Mouse (Mus musculus) retina, postnatal 1 day (tissue): ENCODE results near the gene Bicd2.

ENCODE experiments used
- DNase-seq: peaks from one replicate; pipeline ENCODE4 v3.0.0-alpha.2; 2012

Bicd2 gene

GRCm38 (mm10) chr13:49326246-49327206 lies 14.9 kb upstream of the Bicd2 start:
- peak; percentile 76 for DNase-seq

GRCm38 (mm10) chr13:49328101-49328500 lies 13.3 kb upstream of the Bicd2 start:
- DNase-seq: no peak

GRCm38 (mm10) chr13:49333250-49333649 lies 8.1 kb upstream of the Bicd2 start:
- DNase-seq: no peak

GRCm38 (mm10) chr13:49335077-49335982 lies 6.1 kb upstream of the Bicd2 start:
- no peak for DNase-seq

DNA sequence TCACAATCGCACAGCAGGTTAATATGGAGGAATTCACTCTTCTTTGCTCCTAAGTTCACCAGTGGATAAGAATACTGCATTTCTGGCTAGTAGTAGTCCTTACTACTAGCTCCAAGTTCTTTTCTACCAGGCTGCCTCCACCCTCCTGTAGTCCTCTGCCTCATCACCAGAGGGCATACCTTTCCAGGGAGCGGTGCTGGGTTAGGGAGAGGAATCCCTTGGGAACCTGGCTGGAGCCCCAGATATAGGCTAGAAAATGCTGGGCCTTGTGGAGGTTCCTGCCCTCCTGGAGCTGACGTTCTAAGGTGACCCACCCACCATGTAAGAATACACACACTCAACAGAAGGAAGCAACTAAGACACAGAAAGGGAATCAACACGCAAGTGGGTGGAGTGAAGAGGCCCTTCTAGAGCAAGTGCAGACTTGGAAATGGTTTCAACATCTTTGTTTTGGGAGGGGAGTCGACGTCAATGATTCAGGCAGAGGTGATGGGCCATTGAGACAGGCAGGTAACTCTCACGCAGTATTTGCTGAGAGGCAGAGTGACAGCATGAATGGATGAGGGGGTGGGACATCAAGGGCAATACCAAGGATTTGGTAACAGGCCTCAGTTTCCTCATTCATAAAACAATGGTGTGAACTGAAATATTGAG lies 2.4 kb upstream of the Bicd2 start:
- peak; percentile 45 for DNase-seq

GRCm38 (mm10) chr13:49341831-49342722 lies 692 bp downstream of the Bicd2 start:
- DNase-seq: peak; percentile 50

GRCm38 (mm10) chr13:49342723-49343100 lies 1.3 kb downstream of the Bicd2 start:
- no peak for DNase-seq

GRCm38 (mm10) chr13:49344567-49344966 lies 3.2 kb downstream of the Bicd2 start:
- no peak for DNase-seq

DNA sequence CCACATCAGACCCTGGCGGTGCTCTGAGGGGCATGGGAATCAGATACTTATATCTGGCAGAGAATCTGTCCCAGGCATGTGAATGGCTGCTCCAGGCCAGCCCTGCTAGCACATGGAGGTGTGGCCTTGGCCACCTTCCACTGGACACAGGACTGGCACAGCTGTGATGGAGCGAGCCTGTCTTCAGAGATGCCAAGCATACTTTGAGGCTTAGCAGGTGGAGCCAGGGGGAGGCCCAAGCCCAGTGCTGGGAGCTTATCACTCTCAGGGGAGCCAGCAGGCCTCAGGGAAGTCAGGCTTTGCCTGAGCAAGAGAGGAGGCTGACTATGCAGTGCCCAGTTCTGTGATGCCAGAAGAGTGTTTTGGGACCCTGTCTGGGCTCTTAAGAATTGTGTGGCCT lies 4.1 kb downstream of the Bicd2 start:
- DNase-seq: no peak

- no peak for DNase-seq
These were observed 7.1 kb downstream of the Bicd2 start for GRCm38 (mm10) chr13:49348522-49348921.

GRCm38 (mm10) chr13:49349335-49349734 lies 8.0 kb downstream of the Bicd2 start:
- no peak for DNase-seq

DNA sequence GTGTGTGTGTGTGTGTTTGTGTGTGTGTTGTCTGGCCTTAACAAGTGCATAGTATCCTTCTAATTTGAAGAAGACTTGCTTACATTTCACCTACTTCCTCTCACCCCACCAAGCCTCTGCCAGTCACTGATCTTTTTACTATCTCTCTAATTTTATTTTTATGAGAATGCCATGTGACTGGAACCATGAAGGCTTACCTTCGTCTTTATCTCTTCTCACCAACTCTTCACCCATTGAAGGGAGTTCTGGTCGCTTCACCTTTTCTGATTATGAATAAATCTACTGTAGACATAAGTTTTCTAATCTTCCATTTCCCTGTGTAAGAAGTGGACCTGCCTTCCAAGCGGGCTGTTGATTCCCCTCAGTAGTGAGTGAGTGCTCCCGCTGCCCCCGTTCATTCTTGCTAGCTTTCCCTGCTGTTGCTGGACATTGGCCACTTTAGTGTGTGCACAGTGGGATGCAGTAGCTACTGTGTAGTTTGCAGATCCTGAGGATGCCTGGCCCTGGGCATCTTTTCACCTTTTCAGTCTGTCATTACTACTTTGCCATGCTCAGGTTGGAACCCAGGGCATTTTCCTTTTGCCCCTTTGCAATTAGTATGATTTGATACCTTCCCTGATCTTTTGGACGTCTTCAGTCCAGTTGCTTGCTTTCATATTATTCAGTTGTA lies 8.6 kb downstream of the Bicd2 start:
- DNase-seq: no peak

DNA sequence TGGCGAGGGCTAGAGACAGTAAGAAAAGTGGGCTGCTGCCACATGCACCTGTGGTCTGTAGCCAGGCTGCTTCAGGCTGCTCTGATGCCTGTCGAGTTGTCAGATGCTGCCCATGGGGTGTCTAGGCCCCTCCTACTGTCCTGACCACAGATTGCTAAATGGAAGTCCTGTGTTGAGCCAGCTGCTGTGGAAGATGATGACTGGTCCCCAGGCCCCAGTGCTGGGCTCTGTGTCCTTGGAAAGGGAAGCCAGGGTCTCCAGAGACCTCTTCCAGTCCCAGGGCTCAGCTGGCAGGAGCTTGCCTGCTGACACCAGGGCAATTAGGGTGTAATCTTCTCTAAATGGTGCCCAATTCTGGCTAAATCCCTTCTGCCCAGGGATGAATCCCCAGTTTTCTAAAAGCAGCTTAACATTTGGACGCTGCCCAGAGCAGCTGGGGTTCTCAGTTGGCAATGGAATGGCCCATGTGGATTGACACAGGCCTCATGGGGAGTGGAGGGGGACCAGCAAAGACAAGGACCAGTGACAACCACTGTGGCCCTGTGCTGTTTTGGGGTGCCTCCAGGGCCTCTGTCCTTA lies 11.3 kb downstream of the Bicd2 start:
- DNase-seq: peak; percentile 80

DNA sequence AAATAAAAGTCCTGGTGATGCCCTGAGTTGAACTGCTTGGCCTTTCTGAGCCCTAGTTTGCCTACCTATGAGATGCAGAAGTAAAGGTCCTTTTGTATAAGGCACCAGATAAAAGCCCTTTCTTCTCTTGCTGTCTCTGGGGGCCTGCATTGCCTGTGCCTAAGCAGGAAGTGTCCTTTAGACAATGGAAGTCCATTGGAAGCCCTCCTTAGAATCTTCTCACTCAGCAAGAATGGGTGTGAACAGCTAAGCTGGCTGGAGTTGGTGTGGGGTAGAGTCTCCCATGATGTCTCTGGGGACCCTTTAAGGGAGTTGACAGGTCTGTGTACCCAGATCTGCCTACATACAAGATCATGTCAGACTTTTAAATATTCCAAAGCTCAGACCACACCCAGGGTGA lies 12.0 kb downstream of the Bicd2 start:
- DNase-seq: no peak

- no peak for DNase-seq
These were observed 12.7 kb downstream of the Bicd2 start for GRCm38 (mm10) chr13:49353991-49354507.

DNA sequence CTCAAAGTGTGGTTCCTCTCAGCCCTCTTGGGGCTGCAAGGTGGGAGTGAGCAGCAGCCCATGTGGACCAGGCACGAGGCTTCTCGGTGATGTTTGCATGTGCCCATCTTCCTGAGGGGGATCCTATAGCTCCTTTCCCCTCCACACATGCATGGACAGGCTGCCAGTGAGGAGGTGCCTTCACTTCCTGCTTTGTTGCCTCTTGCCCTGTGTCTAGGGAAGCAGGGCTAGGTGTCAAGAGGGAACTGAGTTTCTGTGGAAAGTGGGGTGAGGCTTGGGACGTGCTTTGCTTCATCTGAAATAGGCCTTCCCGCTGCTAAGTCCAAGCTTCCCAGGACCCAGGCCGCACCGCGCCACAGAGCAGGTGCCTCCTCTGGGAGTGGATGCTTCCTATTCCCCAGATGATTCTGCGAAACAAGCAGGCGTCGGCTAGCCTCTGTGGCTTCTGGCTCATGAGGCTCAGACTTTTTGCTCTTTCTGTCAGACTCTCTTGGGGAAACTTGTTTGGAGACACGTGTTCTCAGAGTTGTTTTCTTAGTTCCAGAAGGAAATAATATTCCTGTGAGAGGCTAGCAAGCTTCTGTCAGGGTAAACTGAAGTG lies 14.2 kb downstream of the Bicd2 start:
- no peak for DNase-seq

DNA sequence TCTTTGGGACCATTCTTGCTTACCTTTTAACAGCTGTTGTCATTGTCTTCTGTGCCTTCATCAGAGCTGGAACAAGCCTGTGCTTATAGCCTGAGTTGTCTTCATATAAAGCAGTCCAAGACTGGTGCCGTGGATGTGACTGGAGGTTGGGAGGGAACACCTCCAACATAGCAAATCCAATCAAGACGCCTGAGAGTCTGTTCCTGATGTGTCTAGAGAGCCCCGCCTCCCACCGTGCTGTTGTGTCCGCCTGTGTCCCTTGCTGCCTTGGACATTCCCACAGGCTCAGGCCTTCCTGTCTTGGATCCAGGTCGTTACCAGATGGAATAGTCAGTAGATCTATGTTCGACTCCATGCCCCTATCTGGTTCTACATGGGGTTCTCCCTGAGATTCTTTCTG lies 14.7 kb downstream of the Bicd2 start:
- no peak for DNase-seq

DNA sequence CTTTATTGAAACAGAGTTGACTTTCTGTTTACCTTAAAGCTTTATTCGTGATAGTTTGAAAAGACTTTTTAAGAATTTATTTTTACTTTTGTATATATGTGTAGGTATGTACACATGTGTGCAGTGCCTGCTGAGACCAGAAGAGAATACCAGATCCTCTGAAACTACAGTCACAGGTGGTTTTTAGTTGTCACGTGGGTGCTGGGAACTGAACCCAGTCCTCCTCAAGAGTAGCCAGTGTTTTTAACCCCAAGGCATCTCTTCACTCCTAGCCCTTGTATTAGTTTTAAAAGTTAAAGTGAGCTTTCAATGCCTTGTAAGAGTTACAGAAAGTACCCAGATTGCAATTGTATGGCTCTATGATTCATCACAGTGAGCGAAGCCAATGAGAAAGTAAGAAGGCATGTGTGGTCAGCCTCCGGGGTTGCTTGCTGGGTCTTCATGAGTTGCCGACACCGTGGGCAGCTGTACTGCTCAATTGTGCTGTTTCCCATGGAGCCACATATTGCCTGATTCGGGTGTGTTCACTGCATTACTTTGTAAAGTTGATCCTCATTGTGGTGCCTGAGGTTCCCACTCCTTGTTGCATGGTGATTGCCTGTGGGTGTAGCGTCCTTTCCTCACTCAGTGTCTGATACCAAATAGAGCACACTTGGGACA lies 16.1 kb downstream of the Bicd2 start:
- DNase-seq: no peak

DNA sequence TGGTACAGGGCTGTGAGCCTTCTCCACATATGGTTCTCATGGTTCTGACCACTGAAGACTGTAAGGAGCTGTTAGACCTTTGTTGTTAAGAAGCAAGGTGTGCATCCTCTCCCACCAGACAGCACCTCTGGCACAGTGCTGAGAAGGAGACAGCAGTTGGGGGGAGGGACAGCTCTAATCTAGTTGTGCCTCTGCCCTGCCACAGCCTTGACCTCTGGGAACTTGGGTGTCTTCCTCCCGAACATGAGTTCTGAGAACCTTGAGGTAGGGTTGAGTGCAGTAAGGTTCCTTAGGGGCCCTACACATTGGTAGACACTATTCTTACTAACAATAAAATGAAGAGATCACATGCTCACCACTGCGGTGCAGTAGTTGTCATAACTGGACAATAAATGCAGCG lies 16.8 kb downstream of the Bicd2 start:
- DNase-seq: no peak

GRCm38 (mm10) chr13:49360906-49361406 lies 19.6 kb downstream of the Bicd2 start:
- no peak for DNase-seq
